Mouse (Mus musculus) kidney, postnatal 36 days (tissue): ENCODE measurements at regions not wholly inside any gene's neighbourhood (a gene's known extent, or its start where the extent isn't known, plus 50 kb on each side); places are given as distances from the start of the nearest gene placed in this dataset.

Experiments
- DNase-seq, 2 experiments: peaks; one replicate each; pipeline ENCODE4 v3.0.0; 2021 to 2022; ENCODE audit warnings: mixed read lengths in 2 of 2

GRCm38 (mm10) chr6:93011906-93012305 lies 68.6 kb upstream of the Adamts9 start:
- no peak for DNase-seq

GRCm38 (mm10) chr6:93004587-93005240 lies 61.4 kb upstream of the Adamts9 start:
- DNase-seq, result no peak

DNA sequence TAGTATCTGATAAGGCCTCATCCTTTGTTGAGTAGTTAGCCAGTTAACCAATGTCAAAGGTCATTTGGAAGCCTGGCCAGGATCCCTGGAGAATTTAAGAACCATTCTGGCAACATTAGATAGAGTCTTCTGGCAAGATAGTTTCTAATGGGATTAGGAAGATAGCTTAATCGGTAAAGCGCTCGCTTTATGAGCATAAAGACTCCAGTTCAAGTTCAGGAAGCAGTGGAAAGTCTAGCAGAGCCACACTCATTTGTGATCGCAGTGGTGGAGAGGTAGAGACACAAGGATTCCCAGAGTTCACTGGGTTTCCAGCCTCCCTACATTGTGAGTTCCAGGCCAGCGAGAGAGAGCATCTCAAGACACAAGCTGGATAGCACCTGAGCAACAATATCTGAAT lies 60.5 kb upstream of the Adamts9 start:
- DNase-seq, result no peak

- DNase-seq, result no peak
Measured at GRCm38 (mm10) chr6:92993647-92994046, 50.4 kb upstream of the Adamts9 start.
